Mouse (Mus musculus) layer of hippocampus, postnatal 25 days (tissue): Measurements from ENCODE around the gene Phlpp1. TPM values are rescaled to one million over a fixed set of nuclear protein-coding genes. Genes with fewer than 3 reads are reported as not detected.
A peak's percentile ranks its signal among the peaks of the same experiment; 100 is the strongest.

Experiments
- DNase-seq, 2 experiments: peaks; one replicate each; pipeline ENCODE4 v3.0.0; 2022; ENCODE audit warnings: mixed read lengths in 2 of 2, low spot score in 1 of 2; ENCODE audit errors: extremely low spot score in 1 of 2
- total RNA-seq, 2 experiments: library from RNA; stranded (reverse); gene quantifications; 2 replicates each; pipeline ENCODE4 v1.2.3; 2021

Phlpp1 gene
- total RNA-seq, 2 experiments from 2014 or later, result 78.6 to 80.8 TPM

GRCm38 (mm10) chr1:106372446-106372845 is 200.9 kb downstream of the Phlpp1 start:
- DNase-seq, result no peak

GRCm38 (mm10) chr1:106373656-106374055 is 202.1 kb downstream of the Phlpp1 start:
- DNase-seq, result no peak

- DNase-seq, result no peak
Measured at GRCm38 (mm10) chr1:106374274-106374673, 202.7 kb downstream of the Phlpp1 start.

GRCm38 (mm10) chr1:106374971-106375370 is 203.4 kb downstream of the Phlpp1 start:
- DNase-seq, result no peak

GRCm38 (mm10) chr1:106376003-106376402 is 204.5 kb downstream of the Phlpp1 start:
- DNase-seq, result no peak

GRCm38 (mm10) chr1:106380465-106380864 is 208.9 kb downstream of the Phlpp1 start:
- DNase-seq, result no peak

GRCm38 (mm10) chr1:106386542-106386941 is 215.0 kb downstream of the Phlpp1 start:
- no peak for DNase-seq

GRCm38 (mm10) chr1:106387264-106387663 is 215.7 kb downstream of the Phlpp1 start:
- no peak for DNase-seq

- peak in 1 of 2 experiments; percentile 63 for DNase-seq
Measured at GRCm38 (mm10) chr1:106389673-106390072, 218.1 kb downstream of the Phlpp1 start.

GRCm38 (mm10) chr1:106393072-106393471 is 221.5 kb downstream of the Phlpp1 start:
- DNase-seq, result no peak

- DNase-seq, result no peak
Measured at GRCm38 (mm10) chr1:106394678-106395077, 223.1 kb downstream of the Phlpp1 start.

GRCm38 (mm10) chr1:106395476-106395875 is 223.9 kb downstream of the Phlpp1 start:
- peak in 1 of 2 experiments; percentile 60 for DNase-seq

GRCm38 (mm10) chr1:106400900-106401634 is 229.5 kb downstream of the Phlpp1 start:
- DNase-seq, result no peak

GRCm38 (mm10) chr1:106403011-106403501 is 231.5 kb downstream of the Phlpp1 start:
- DNase-seq, result no peak

- peak in 1 of 2 experiments; percentile 39 for DNase-seq
Measured at GRCm38 (mm10) chr1:106406852-106407251, 235.3 kb downstream of the Phlpp1 start.

GRCm38 (mm10) chr1:106407963-106408440 is 236.4 kb downstream of the Phlpp1 start:
- DNase-seq, result no peak

GRCm38 (mm10) chr1:106410858-106411257 is 239.3 kb downstream of the Phlpp1 start:
- DNase-seq, result no peak

- peak in 1 of 2 experiments; percentile 61 for DNase-seq
Measured at GRCm38 (mm10) chr1:106425128-106425936, 253.8 kb downstream of the Phlpp1 start.

GRCm38 (mm10) chr1:106428170-106428569 is 256.6 kb downstream of the Phlpp1 start:
- DNase-seq, result no peak

GRCm38 (mm10) chr1:106428580-106428979 is 257.0 kb downstream of the Phlpp1 start:
- DNase-seq, result no peak

GRCm38 (mm10) chr1:106433580-106433979 is 262.0 kb downstream of the Phlpp1 start:
- no peak for DNase-seq
